Mouse (Mus musculus) heart, adult 18-20 months (tissue): Measurements from ENCODE around the gene Ahrr. TPM values are rescaled to one million over a fixed set of nuclear protein-coding genes. Genes with fewer than 3 reads are reported as not detected.
A peak's percentile ranks its signal among the peaks of the same experiment; 100 is the strongest.

Experiments used
- DNase-seq, 2 experiments: peaks; one replicate each; pipeline ENCODE4 v3.0.0; 2021 to 2022; ENCODE audit warnings: mixed read lengths in 1 of 2
- total RNA-seq, 2 experiments: library from RNA; stranded (reverse); gene quantifications; 2 replicates each; pipeline ENCODE4 v1.2.3; 2021

Gene Ahrr
- total RNA-seq, 2 experiments from 2014 or later: 1.2 to 1.6 TPM

- DNase-seq: peak; percentile 84 to 87
These were observed 46.8 kb downstream of the Ahrr start for GRCm38 (mm10) chr13:74245214-74245898.

- no peak for DNase-seq
These were observed 54.6 kb downstream of the Ahrr start for GRCm38 (mm10) chr13:74237574-74237973.

GRCm38 (mm10) chr13:74220659-74221058 lies 71.5 kb downstream of the Ahrr start:
- no peak for DNase-seq

GRCm38 (mm10) chr13:74218441-74218840 lies 73.7 kb downstream of the Ahrr start:
- no peak for DNase-seq

GRCm38 (mm10) chr13:74208986-74209345 lies 83.2 kb downstream of the Ahrr start:
- no peak for DNase-seq

- peak; percentile 93 to 94 for DNase-seq
These were observed 83.7 kb downstream of the Ahrr start, which contains the start of gene Exoc3 for GRCm38 (mm10) chr13:74208317-74208985. Exoc3 (minus strand) TSS chr13:74208732.

- no peak for DNase-seq
These were observed 95.7 kb downstream of the Ahrr start for GRCm38 (mm10) chr13:74196451-74196850.

GRCm38 (mm10) chr13:74192613-74193012 lies 99.5 kb downstream of the Ahrr start:
- DNase-seq: peak in 1 of 2 experiments; percentile 13

GRCm38 (mm10) chr13:74183011-74183695 lies 109.0 kb downstream of the Ahrr start:
- DNase-seq: no peak

GRCm38 (mm10) chr13:74172036-74172435 lies 120.1 kb downstream of the Ahrr start:
- no peak for DNase-seq

- no peak for DNase-seq
These were observed 122.5 kb downstream of the Ahrr start for GRCm38 (mm10) chr13:74169446-74170164.

GRCm38 (mm10) chr13:74167492-74167891 lies 124.6 kb downstream of the Ahrr start:
- peak; percentile 64 to 71 for DNase-seq

- DNase-seq: peak in 1 of 2 experiments; percentile 3
These were observed 125.1 kb downstream of the Ahrr start for GRCm38 (mm10) chr13:74167057-74167413.

- DNase-seq: peak; percentile 57 to 62
These were observed 125.6 kb downstream of the Ahrr start for GRCm38 (mm10) chr13:74166348-74167056.

Other genes starting within 250 kb of the Ahrr start
- under 1 TPM; 0.57 to 0.90 TPM for gene Cep72, start 230.0 kb downstream of the Ahrr start, total RNA-seq
- 1 to 10 TPM in 1 of 2 experiments, under 1 TPM in 1; 0.59 to 1.2 TPM for gene Slc9a3, start 170.9 kb downstream of the Ahrr start, total RNA-seq
- gene Exoc3, start 83.6 kb downstream of the Ahrr start, total RNA-seq: 10 to 100 TPM; 45.6 to 48.6 TPM
- gene Pdcd6, start 25.2 kb upstream of the Ahrr start, total RNA-seq: 10 to 100 TPM; 45.5 to 49.3 TPM
- gene Sdha, start 57.9 kb upstream of the Ahrr start, total RNA-seq: 1,000 to 10,000 TPM; 1,503 to 1,550 TPM
- 10 to 100 TPM; 47.2 to 55.2 TPM for gene Ccdc127, start 58.0 kb upstream of the Ahrr start, total RNA-seq
- gene Lrrc14b, start 71.7 kb upstream of the Ahrr start, total RNA-seq: 10 to 100 TPM; 77.1 to 81.7 TPM
- 1 to 10 TPM; 2.9 to 3.5 TPM for gene Zfp72, start 98.5 kb upstream of the Ahrr start, total RNA-seq
- gene Ftl1-ps1, start 107.4 kb upstream of the Ahrr start, total RNA-seq: 100 to 1,000 TPM; 331 to 388 TPM
- 1 to 10 TPM; 4.8 to 7.6 TPM for gene Zfp825, start 201.7 kb upstream of the Ahrr start, total RNA-seq